Mouse (Mus musculus): ENCODE measurements around the gene Cadm1. TPM values are rescaled to one million over a fixed set of nuclear protein-coding genes. Genes with fewer than 3 reads are reported as not detected.

Cadm1 gene
- polyA plus RNA-seq, 1 experiment from 2014 or later: 218 TPM

DNA sequence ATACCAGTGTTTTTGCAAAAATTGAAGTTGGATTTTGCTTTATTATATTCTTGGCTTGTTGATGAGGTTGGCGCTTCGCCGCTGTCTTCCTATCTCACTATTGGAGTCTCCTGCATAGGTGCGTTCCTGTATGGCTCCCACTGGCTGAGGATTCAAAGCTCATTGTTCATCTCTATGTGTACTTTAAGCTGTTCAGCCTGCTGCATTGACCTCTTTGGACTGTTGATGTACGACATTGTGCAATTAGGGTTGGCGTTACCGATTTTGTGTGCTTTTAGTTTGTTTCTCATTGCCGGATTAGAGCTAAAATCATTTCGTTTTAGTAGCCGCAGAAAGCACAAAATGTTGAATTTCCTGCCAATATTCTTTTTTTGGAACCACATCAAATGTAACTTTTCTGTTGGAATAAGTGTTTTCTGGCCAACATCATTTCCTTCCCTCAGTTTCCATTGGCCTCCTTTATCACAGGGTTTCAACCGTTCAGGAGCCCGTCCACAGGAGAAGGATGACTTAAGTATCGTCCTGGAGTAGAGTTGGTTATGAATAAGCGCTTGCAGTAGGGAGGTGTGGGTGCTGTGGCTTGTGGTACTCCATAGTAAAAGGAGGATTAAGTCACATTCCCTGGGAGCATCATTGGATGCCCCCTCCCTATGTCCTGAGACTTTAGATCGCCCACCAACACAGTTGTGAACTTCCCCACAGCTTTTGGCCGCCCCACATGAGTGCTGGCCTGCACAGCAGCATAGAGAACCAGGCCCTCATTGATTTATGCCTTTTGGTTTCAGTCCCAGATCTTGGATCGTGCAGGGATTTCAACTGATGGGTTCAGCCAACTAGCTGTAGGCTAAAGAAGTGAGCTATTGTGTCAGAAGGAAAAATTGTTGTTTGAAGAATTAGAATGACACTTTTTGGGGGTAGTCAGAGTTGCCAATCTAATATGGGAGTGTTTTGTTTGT lies 94.9 kb downstream of the Cadm1 start:
- no peak overlapping the region for H3K4me2 ChIP-seq (ENCODE audit: low read length)
- no peak overlapping the region for H3K27ac ChIP-seq (ENCODE audit: low read depth, low read length)
- H3K9ac ChIP-seq (ENCODE audit: low read depth, low read length): no peak overlapping the region
- ATAC-seq: peak; percentile 82; the same call in 1 of the 2 replicates
- 76% methylated on average over 17 of the region's 17 CpGs for WGBS
- no peaks in the 10 kb centered on the region for H3K36me3 ChIP-seq (ENCODE audit: control insufficient read depth, insufficient read depth, low read length)
- no peaks in the 10 kb centered on the region for H3K9me3 ChIP-seq (ENCODE audit: control insufficient read depth, low read length)
- no peak overlapping the region for H3K4me3 ChIP-seq (ENCODE audit: low read length)
- H3K4me1 ChIP-seq (ENCODE audit: control insufficient read depth, insufficient read depth, low read depth, low read length): peaks cover 9% of the 10 kb centered on the region
- no peaks in the 10 kb centered on the region for H3K27me3 ChIP-seq (replicated peaks; ENCODE audit: control insufficient read depth, insufficient read depth, low read length)

DNA sequence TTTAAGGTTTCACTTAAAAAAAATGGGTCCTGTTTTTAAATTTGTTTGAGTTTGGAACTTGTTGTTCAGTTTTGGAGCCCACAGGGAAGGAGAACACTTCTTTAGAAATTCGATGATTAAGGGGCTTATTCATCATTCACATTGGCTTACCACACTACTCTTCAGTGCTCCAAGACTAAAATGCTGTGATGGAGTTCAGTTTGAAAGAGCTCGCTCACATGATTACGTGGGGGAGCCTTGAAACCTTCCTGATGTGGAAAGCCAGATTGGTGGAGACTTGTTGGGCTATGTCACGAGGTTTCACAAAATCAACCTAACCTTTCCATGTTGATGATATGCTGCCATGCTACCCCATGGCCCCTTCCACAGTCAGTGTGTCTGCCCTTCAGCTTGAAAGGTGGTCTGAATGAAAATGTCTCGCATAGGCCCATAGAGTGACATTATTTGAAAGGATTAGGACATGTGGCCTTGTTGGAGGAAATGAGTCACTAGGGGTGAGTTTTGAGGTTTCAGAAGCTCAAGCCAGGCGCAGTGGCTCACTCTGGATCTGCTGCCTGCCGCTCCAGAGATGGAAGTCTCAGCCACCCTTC lies 95.7 kb downstream of the Cadm1 start:
- H3K36me3 ChIP-seq (ENCODE audit: control insufficient read depth, insufficient read depth, low read length): no peaks in the 10 kb centered on the region
- H3K9ac ChIP-seq (ENCODE audit: low read depth, low read length): no peak overlapping the region
- H3K4me2 ChIP-seq (ENCODE audit: low read length): no peak overlapping the region
- no peak for ATAC-seq
- H3K4me1 ChIP-seq (ENCODE audit: control insufficient read depth, insufficient read depth, low read depth, low read length): peaks cover 9% of the 10 kb centered on the region
- 85% methylated on average over 7 of the region's 7 CpGs for WGBS
- no peaks in the 10 kb centered on the region for H3K9me3 ChIP-seq (ENCODE audit: control insufficient read depth, low read length)
- H3K27me3 ChIP-seq (replicated peaks; ENCODE audit: control insufficient read depth, insufficient read depth, low read length): no peaks in the 10 kb centered on the region
- no peak overlapping the region for H3K27ac ChIP-seq (ENCODE audit: low read depth, low read length)
- no peak overlapping the region for H3K4me3 ChIP-seq (ENCODE audit: low read length)

DNA sequence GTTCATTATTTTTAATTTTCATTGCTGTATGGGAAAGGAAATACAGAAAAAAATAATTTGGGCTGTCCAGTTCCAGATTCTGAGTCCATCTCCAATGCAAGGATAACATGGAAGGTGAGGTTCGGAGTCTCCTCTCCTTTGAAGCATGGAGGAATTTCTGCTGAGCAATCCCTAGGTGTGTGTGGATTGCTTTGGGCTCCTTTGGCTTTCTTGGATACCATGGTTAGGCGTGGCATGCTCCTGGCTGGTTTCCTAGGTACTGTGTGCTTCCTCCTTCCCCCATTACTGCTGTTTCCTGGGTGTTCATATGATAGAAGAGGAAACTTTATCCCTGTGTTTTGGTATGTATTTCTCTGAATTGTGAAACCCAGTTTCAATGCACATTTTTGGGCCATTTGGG lies 98.0 kb downstream of the Cadm1 start:
- no peak for ATAC-seq
- Histone ChIP-seq H3K4me1 (ENCODE audit: control insufficient read depth, insufficient read depth, low read depth, low read length) (peaks cover 3% of the 10 kb centered on the region), H3K36me3 (ENCODE audit: control insufficient read depth, insufficient read depth, low read length) (no peaks in the 10 kb centered on the region), H3K9me3 (ENCODE audit: control insufficient read depth, low read length) (no peaks in the 10 kb centered on the region), H3K4me3 (ENCODE audit: low read length) (no peak overlapping the region), H3K4me2 (ENCODE audit: low read length) (no peak overlapping the region), H3K9ac (ENCODE audit: low read depth, low read length) (no peak overlapping the region), H3K27me3 (replicated peaks; ENCODE audit: control insufficient read depth, insufficient read depth, low read length) (no peaks in the 10 kb centered on the region), H3K27ac (ENCODE audit: low read depth, low read length) (no peak overlapping the region)
- 96% methylated on average over 2 of the region's 2 CpGs for WGBS

DNA sequence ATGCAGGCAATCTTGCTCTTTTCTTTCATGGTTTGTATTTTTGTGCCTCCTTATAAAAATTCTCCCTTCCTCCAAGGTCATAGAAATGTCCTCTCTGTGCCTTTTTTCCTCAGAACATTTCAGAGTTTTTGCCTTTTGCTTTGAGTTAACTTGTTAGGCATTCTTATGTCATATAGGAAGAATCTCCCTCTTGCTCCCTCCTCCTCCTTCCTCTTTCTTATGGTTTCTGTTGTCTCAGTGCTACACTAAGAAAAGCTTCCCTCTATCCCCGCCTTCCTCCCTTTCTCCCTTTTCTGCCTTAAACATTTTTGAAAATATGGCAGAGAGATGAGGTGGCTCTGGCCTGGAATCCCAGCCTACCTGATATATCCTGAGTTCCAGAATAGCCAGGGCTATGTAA lies 98.6 kb downstream of the Cadm1 start:
- Histone ChIP-seq H3K27ac (ENCODE audit: low read depth, low read length) (no peak overlapping the region), H3K9ac (ENCODE audit: low read depth, low read length) (no peak overlapping the region), H3K4me1 (ENCODE audit: control insufficient read depth, insufficient read depth, low read depth, low read length) (peaks cover 3% of the 10 kb centered on the region), H3K9me3 (ENCODE audit: control insufficient read depth, low read length) (no peaks in the 10 kb centered on the region), H3K27me3 (replicated peaks; ENCODE audit: control insufficient read depth, insufficient read depth, low read length) (no peaks in the 10 kb centered on the region), H3K36me3 (ENCODE audit: control insufficient read depth, insufficient read depth, low read length) (no peaks in the 10 kb centered on the region), H3K4me3 (ENCODE audit: low read length) (no peak overlapping the region), H3K4me2 (ENCODE audit: low read length) (no peak overlapping the region)
- no peak for ATAC-seq
- WGBS: 95% methylated on average over 1 of the region's 1 CpGs

DNA sequence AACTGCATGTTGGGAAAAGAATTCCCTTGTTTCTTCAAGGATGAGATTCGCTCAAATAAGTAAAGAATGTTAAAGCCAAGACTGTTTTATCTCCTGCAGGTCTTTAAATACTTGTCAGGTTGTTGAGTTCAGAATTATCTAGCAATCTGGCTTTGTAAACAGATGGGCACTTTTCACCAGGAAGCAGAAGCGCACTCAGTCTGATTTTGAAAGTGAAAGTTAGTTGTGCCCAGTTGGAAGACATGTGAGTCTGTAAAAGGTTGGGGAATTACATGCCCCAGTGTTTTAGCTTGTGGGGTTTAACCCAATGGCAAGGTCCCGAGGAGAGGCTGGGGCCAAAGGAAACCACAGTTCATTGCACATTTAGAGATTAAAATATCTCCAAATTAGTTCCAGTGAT lies 104.7 kb downstream of the Cadm1 start:
- Histone ChIP-seq H3K9me3 (ENCODE audit: control insufficient read depth, low read length) (no peaks in the 10 kb centered on the region), H3K4me2 (ENCODE audit: low read length) (no peak overlapping the region), H3K4me3 (ENCODE audit: low read length) (no peak overlapping the region), H3K36me3 (ENCODE audit: control insufficient read depth, insufficient read depth, low read length) (no peaks in the 10 kb centered on the region), H3K9ac (ENCODE audit: low read depth, low read length) (no peak overlapping the region), H3K27ac (ENCODE audit: low read depth, low read length) (no peak overlapping the region), H3K27me3 (replicated peaks; ENCODE audit: control insufficient read depth, insufficient read depth, low read length) (no peaks in the 10 kb centered on the region), H3K4me1 (ENCODE audit: control insufficient read depth, insufficient read depth, low read depth, low read length) (peaks cover 2% of the 10 kb centered on the region; the same call in 1 of the 2 replicates)
- no peak for ATAC-seq
- 86% methylated on average over 3 of the region's 3 CpGs for whole genome bisulfite sequencing

DNA sequence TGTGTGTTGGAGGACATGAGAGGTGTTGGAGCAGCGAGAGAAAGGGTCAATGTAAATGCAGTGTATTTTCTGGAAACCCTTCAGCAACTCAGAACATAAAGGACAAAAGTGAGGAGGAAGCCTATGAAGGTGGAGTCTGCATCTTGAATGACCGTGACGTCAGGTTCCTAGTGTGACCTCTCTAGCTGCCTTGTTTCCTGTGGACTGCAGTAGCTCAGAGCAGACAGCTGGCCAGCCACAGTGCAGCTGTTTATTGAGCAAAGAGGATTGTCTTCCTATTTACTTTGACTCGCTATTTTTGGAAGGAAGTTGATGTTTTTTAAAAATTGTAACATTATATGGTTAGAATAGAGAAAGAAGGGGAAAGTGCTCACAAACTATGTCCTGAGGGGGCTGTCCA lies 112.7 kb downstream of the Cadm1 start:
- no peaks in the 10 kb centered on the region for H3K36me3 ChIP-seq (ENCODE audit: control insufficient read depth, insufficient read depth, low read length)

DNA sequence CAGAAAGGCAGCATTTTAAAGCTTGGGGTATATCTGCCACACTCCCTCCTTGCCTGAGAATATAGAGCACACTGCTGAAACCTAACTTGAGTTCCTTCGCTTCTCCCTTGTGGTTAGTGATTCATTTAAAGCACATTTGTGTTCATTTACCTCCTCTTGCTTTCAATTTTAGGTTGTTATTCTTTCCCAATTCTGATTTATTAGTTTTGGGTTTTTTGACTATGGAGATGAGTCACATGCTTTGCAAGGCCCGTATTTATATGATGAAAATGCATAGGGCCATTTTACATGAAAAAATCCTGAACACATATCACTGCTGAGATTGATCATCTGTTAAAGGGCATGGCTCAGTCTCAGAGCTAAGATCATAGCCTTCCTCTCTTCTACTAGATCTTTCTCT lies 115.1 kb downstream of the Cadm1 start:
- no peak overlapping the region for H3K27ac ChIP-seq (ENCODE audit: low read depth, low read length)
- no peak for ATAC-seq
- WGBS: 81% methylated on average over 2 of the region's 2 CpGs

More for the DNA sequence above, 112.7 kb downstream of the Cadm1 start:
- Histone ChIP-seq H3K9ac (ENCODE audit: low read depth, low read length) (no peak overlapping the region), H3K4me2 (ENCODE audit: low read length) (no peak overlapping the region), H3K9me3 (ENCODE audit: control insufficient read depth, low read length) (no peaks in the 10 kb centered on the region), H3K27ac (ENCODE audit: low read depth, low read length) (no peak overlapping the region), H3K27me3 (replicated peaks; ENCODE audit: control insufficient read depth, insufficient read depth, low read length) (no peaks in the 10 kb centered on the region), H3K4me1 (ENCODE audit: control insufficient read depth, insufficient read depth, low read depth, low read length) (peaks cover 2% of the 10 kb centered on the region; the same call in 1 of the 2 replicates), H3K4me3 (ENCODE audit: low read length) (no peak overlapping the region)
- 66% methylated on average over 4 of the region's 4 CpGs for WGBS
- ATAC-seq: no peak

DNA sequence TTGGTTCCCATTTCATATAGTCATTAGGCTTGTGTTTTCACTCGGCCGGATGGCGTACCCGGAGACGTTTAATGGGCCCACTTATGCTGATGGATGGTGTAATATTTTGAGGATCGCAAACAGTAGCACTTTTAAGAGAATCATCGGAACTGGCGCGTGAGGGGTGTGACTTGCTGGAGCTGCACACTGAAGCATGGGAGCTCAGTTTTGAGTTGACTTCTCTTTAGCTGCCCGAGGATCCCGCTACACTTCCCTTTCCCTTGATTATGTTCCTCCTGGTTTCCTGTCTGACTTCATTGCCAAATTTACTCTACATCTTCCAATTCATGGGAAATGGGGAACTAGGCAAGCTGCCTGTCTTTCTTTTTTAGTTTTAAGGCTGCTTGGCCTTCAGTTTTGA lies 121.5 kb downstream of the Cadm1 start:
- Histone ChIP-seq H3K4me2 (ENCODE audit: low read length) (no peak overlapping the region), H3K9ac (ENCODE audit: low read depth, low read length) (no peak overlapping the region), H3K4me3 (ENCODE audit: low read length) (no peak overlapping the region), H3K9me3 (ENCODE audit: control insufficient read depth, low read length) (no peaks in the 10 kb centered on the region), H3K4me1 (ENCODE audit: control insufficient read depth, insufficient read depth, low read depth, low read length) (peaks cover 7% of the 10 kb centered on the region; the same call in 1 of the 2 replicates), H3K27me3 (replicated peaks; ENCODE audit: control insufficient read depth, insufficient read depth, low read length) (no peaks in the 10 kb centered on the region), H3K27ac (ENCODE audit: low read depth, low read length) (no peak overlapping the region), H3K36me3 (ENCODE audit: control insufficient read depth, insufficient read depth, low read length) (no peaks in the 10 kb centered on the region)
- no peak for ATAC-seq
- 89% methylated on average over 11 of the region's 11 CpGs for WGBS

More for the DNA sequence above, 115.1 kb downstream of the Cadm1 start:
- Histone ChIP-seq H3K9ac (ENCODE audit: low read depth, low read length) (no peak overlapping the region), H3K9me3 (ENCODE audit: control insufficient read depth, low read length) (no peaks in the 10 kb centered on the region), H3K27me3 (replicated peaks; ENCODE audit: control insufficient read depth, insufficient read depth, low read length) (no peaks in the 10 kb centered on the region), H3K36me3 (ENCODE audit: control insufficient read depth, insufficient read depth, low read length) (no peaks in the 10 kb centered on the region), H3K4me1 (ENCODE audit: control insufficient read depth, insufficient read depth, low read depth, low read length) (peaks cover 7% of the 10 kb centered on the region; the same call in 1 of the 2 replicates), H3K4me2 (ENCODE audit: low read length) (no peak overlapping the region), H3K4me3 (ENCODE audit: low read length) (no peak overlapping the region)

DNA sequence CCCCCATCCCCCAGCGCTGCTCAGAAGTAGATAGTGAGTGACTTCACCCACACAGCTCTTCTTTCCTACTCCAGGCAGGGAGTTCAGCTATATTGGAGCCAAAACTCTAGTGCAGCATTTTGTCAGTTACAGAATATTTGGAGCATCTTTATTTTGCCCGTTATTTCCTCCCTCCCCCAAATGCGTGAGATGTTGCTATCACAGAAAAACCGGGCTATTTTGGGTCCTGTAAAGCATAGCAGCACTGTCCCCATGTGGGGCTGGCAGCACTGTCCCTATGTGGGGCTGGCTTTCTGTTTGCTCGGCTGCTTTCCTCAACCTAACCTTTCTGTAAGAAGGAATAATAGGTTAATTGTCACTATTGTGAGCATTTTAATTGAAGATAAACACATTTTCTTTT lies 122.2 kb downstream of the Cadm1 start:
- no peaks in the 10 kb centered on the region for H3K9me3 ChIP-seq (ENCODE audit: control insufficient read depth, low read length)
- WGBS: 84% methylated on average over 5 of the region's 5 CpGs
- H3K4me3 ChIP-seq (ENCODE audit: low read length): no peak overlapping the region
- no peaks in the 10 kb centered on the region for H3K36me3 ChIP-seq (ENCODE audit: control insufficient read depth, insufficient read depth, low read length)
- no peaks in the 10 kb centered on the region for H3K27me3 ChIP-seq (replicated peaks; ENCODE audit: control insufficient read depth, insufficient read depth, low read length)
- no peak overlapping the region for H3K4me2 ChIP-seq (ENCODE audit: low read length)
- ATAC-seq: no peak
- no peak overlapping the region for H3K9ac ChIP-seq (ENCODE audit: low read depth, low read length)
- no peak overlapping the region for H3K27ac ChIP-seq (ENCODE audit: low read depth, low read length)
- peaks cover 7% of the 10 kb centered on the region; the same call in 1 of the 2 replicates for H3K4me1 ChIP-seq (ENCODE audit: control insufficient read depth, insufficient read depth, low read depth, low read length)

Measured in hindbrain, embryonic 16.5 days (tissue).